Mouse (Mus musculus) layer of hippocampus, adult 9-10 months (tissue): ENCODE results near the gene Cd248.

Experiments
- DNase-seq: peaks from one replicate; pipeline ENCODE4 v3.0.0; 2022; ENCODE audit warnings: low spot score

The Cd248 gene

GRCm38 (mm10) chr19:5107556-5108270 is 39.8 kb downstream of the Cd248 start:
- no peak for DNase-seq

DNA sequence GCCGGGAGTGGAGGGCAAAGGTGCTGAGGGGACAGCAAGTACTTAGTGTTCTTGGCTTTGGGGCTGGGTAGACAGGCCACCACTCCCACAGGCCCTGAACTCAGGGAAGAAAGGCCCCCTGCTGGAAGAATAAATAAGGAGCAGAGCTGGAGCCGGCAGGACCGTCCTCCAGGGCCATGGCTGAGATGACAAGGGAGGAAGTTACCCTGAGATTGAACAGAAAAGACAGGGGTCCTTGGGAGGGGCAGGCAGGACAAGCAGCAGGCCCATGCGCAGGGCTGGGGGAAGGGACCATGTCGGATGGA is 40.3 kb downstream of the Cd248 start:
- DNase-seq: no peak

DNA sequence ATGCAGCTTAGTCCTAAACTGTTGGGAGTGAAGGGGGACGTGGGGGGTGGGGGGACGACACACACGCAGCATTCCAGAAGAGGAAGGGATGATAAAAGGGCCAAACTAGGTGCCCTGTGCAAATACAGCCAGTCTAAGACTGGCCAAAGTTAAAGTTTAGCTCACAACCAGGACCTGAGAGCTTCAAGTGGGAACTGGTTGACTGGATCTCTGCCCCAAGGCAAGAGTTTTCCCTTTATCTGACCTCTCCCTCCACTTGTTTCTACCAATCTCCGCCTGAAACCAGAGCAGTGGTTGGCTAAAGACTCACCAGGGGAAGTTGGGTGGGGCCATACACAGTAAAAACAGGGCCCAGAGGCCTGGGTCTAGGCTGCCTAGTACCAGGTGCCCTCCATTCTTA is 40.8 kb downstream of the Cd248 start:
- no peak for DNase-seq

DNA sequence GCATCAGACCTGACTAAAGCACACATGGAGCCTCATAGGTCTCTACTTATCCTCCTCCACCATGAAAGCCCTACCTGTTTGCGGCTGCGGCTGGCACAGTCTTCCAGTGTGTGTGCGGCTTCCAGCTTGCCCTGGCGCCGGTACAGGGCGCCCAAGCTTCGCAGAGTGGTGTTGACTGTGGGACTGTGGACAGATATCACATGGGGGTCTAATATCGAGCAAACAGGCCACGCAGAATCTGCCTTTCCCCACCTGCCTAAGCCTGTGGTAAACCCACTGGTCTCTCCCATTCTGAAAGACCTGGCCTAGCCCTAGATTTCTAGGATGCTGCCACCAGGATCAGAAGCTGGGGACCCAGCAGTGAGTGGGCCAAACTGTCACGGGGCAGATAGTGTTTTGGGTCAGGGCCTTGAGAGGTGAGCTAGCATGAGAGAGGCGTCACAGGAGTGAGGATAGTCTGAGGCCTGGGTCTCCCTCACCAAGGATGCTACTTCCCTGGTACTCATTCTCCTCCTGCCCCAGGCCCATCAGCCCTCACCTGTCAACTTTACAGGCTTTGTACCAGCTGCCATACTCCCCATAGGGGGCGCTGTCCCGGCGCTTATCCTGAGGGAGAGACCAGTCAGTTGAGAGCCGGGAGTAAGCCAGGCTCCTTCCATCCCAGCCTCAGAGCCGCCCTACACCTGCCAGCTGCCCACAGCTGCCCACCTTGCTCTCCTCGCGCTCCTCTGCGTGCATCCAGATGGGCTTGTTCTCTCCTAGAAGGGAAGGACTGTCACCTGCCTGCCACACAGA is 42.0 kb downstream of the Cd248 start:
- DNase-seq: no peak

DNA sequence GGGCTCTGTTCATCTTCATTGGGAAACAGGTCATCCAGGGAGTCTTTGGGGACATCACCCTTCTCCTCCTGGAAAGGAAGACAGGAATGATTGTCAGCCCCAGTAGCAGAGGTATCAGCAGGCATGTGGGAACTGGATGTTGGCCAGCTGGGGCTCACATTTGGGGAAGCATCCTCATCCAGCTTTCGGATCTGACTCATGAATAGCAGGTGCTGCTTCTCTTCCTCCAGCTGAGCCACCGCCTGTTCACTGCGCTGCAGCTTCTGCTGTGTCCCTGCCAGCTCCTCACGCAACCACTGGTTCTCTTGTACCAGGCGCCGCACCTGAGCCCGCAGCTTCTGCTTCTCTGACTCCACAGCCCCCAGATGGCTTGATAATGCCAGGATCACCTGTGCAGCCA is 45.9 kb downstream of the Cd248 start:
- DNase-seq: no peak

- no peak for DNase-seq
Measured at GRCm38 (mm10) chr19:5117494-5118383, 49.9 kb downstream of the Cd248 start.

DNA sequence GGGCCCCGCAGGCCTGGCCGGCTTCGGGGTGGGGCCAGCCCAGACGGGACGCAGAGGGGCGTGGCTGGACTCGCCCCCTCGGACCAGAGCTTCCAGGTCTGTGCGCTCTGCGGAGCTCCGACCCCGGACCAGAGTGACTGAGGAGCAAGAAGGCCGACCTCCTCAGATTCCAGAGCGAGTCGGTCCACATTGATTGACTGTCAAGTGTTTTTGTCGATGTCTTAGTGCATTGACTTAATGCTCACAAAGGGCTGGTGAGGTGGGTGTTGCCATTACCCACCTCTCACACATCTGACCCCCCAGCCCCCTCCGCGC is 50.5 kb downstream of the Cd248 start, which contains the start of gene Klc2:
Gene Klc2 (minus strand): TSS at position 177 of the 315 bp plus-strand sequence.
- DNase-seq: no peak
